ENCODE assay signal across 8 mouse cellular contexts in genomic region chr2:93955886-93956285, GRCm38 (mm10). TPM values are rescaled to one million over a fixed set of nuclear protein-coding genes. Genes with fewer than 3 reads are reported as not detected.
DNase-seq lines count a peak whose midpoint lies in the region; ATAC-seq and TF ChIP-seq lines count a peak whose summit lies in the region.

No protein-coding gene starts in this region.

- H3K4me1 ChIP-seq in kidney, embryonic 15.5 days, result peaks cover 31% of the 10 kb centered on the region
- H3K4me1 ChIP-seq in cortical plate, adult 2 months (ENCODE audit: control insufficient read depth, insufficient read depth, low read length), result peaks cover 4% of the 10 kb centered on the region
- H3K4me1 ChIP-seq in hindbrain, embryonic 11.5 days (replicated peaks; ENCODE audit: control insufficient read depth, insufficient read depth, low read length), result peaks cover 3% of the 10 kb centered on the region; the same call in 1 of the 2 replicates
- peaks cover 37% of the 10 kb centered on the region for H3K4me1 ChIP-seq in midbrain, embryonic 12.5 days

- H3K9me3 ChIP-seq in kidney, embryonic 15.5 days (replicated peaks), result no peaks in the 10 kb centered on the region
- H3K9me3 ChIP-seq in hindbrain, embryonic 11.5 days (ENCODE audit: control insufficient read depth, low read length), result no peaks in the 10 kb centered on the region
- H3K9me3 ChIP-seq in midbrain, embryonic 12.5 days, result no peaks in the 10 kb centered on the region

- peak overlapping the region; percentile 65 for H3K4me3 ChIP-seq in kidney, embryonic 15.5 days (replicated peaks)
- peak overlapping the region; percentile 68 for H3K4me3 ChIP-seq in cortical plate, adult 2 months (ENCODE audit: insufficient read depth, low read length)
- H3K4me3 ChIP-seq in hindbrain, embryonic 11.5 days (ENCODE audit: low read depth, low read length), result peak overlapping the region; percentile 58
- peak overlapping the region; percentile 68 for H3K4me3 ChIP-seq in midbrain, embryonic 12.5 days

- H3K36me3 ChIP-seq in kidney, embryonic 15.5 days, result no peaks in the 10 kb centered on the region
- no peaks in the 10 kb centered on the region for H3K36me3 ChIP-seq in hindbrain, embryonic 11.5 days (ENCODE audit: control insufficient read depth, insufficient read depth, low read length)
- H3K36me3 ChIP-seq in midbrain, embryonic 12.5 days, result no peaks in the 10 kb centered on the region

- under 1% methylated on average over 31 of the region's 31 CpGs for WGBS in kidney, embryonic 15.5 days
- WGBS in hindbrain, embryonic 11.5 days, result under 1% methylated on average over 31 of the region's 31 CpGs
- WGBS in midbrain, embryonic 12.5 days, result under 1% methylated on average over 31 of the region's 31 CpGs

- peaks cover 83% of the 10 kb centered on the region for H3K27me3 ChIP-seq in kidney, embryonic 15.5 days
- H3K27me3 ChIP-seq in hindbrain, embryonic 11.5 days (ENCODE audit: control insufficient read depth, insufficient read depth, low read length), result peaks cover 36% of the 10 kb centered on the region
- H3K27me3 ChIP-seq in midbrain, embryonic 12.5 days, result peaks cover 64% of the 10 kb centered on the region

- no peak for DNase-seq in kidney, adult 11 months
- no peak for DNase-seq in hindbrain, embryonic 11.5 days (ENCODE audit: low spot score)
- no peak for DNase-seq in thymus, postnatal 10 days (ENCODE audit: low spot score in 2 of 2)
- no peak for DNase-seq in frontal cortex, postnatal 36 days (ENCODE audit: low spot score in 2 of 2)
- DNase-seq in kidney, adult 9 months, result no peak

- peak overlapping the region; percentile 98 for H3K4me2 ChIP-seq in kidney, embryonic 15.5 days
- H3K4me2 ChIP-seq in hindbrain, embryonic 11.5 days (replicated peaks; ENCODE audit: low read depth, low read length), result peak overlapping the region; percentile 99
- peak overlapping the region; percentile 99 for H3K4me2 ChIP-seq in midbrain, embryonic 12.5 days (replicated peaks)

- TF ChIP-seq CTCF in cortical plate, adult 2 months (IDR thresholded peaks at IDR 0.05; ENCODE audit: extremely low read depth, insufficient read depth, low read length), result no peak

- H3K9ac ChIP-seq in kidney, embryonic 15.5 days, result peak overlapping the region; percentile 71
- H3K9ac ChIP-seq in hindbrain, embryonic 11.5 days (ENCODE audit: low read depth, low read length), result peak overlapping the region; percentile 58
- H3K9ac ChIP-seq in midbrain, embryonic 12.5 days (replicated peaks), result peak overlapping the region; percentile 68

- no peak for TF ChIP-seq POLR2A in cortical plate, adult 2 months (IDR thresholded peaks at IDR 0.05; ENCODE audit: extremely low read depth, insufficient read depth, low read length)

- 0 out of 2 replicates have a peak, but pooled peaks have one; percentile 5 for ATAC-seq in kidney, embryonic 15.5 days (replicated peaks; ENCODE audit: low FRiP score)
- ATAC-seq in hindbrain, embryonic 11.5 days (ENCODE audit: low FRiP score), result peak; percentile 32
- 0 out of 2 replicates have a peak, but pooled peaks have one; percentile 5 for ATAC-seq in midbrain, embryonic 12.5 days (ENCODE audit: low FRiP score, low read depth)

- H3K27ac ChIP-seq in kidney, embryonic 15.5 days, result peak overlapping the region; percentile 39; the same call in 1 of the 2 replicates
- peak overlapping the region; percentile 49; the same call in 1 of the 2 replicates for H3K27ac ChIP-seq in cortical plate, adult 2 months (ENCODE audit: insufficient read depth, low read length)
- no peak overlapping the region for H3K27ac ChIP-seq in hindbrain, embryonic 11.5 days (ENCODE audit: low read depth, low read length)
- no peak overlapping the region for H3K27ac ChIP-seq in midbrain, embryonic 12.5 days (replicated peaks)

RNA-seq across cellular contexts. Expression of gene Gm13889, which starts 1.1 kb away (rescaled TPM):
- polyA plus RNA-seq in kidney, embryonic 15.5 days (2015; fragmentation: Nextera tagmentation; extraction: Ambion mirVana), result 9.2 and 11.1 TPM in 2 replicates
- polyA plus RNA-seq in cortical plate, adult 2 months (2012; rRNA removed), result 36.7 and 39.6 TPM in 2 replicates
- 3.3 and 5.7 TPM in 2 replicates for polyA plus RNA-seq in hindbrain, embryonic 11.5 days (2014; fragmentation: Nextera tagmentation; extraction: Ambion mirVana)
- 4.2 and 5.2 TPM in 2 replicates for polyA plus RNA-seq in midbrain, embryonic 12.5 days (2016; fragmentation: Nextera tagmentation; extraction: Ambion mirVana)

RNA-seq across cellular contexts. Expression of gene Gm27027, which starts 40.3 kb away (rescaled TPM):
- not detected in 2 replicates for polyA plus RNA-seq in kidney, embryonic 15.5 days (2015; fragmentation: Nextera tagmentation; extraction: Ambion mirVana)
- polyA plus RNA-seq in cortical plate, adult 2 months (2012; rRNA removed), result not detected in 2 replicates
- not detected in 2 replicates for polyA plus RNA-seq in hindbrain, embryonic 11.5 days (2014; fragmentation: Nextera tagmentation; extraction: Ambion mirVana)
- polyA plus RNA-seq in midbrain, embryonic 12.5 days (2016; fragmentation: Nextera tagmentation; extraction: Ambion mirVana), result not detected in 2 replicates

RNA-seq across cellular contexts. Expression of gene Alkbh3, which starts 54.7 kb away (rescaled TPM):
- polyA plus RNA-seq in kidney, embryonic 15.5 days (2015; fragmentation: Nextera tagmentation; extraction: Ambion mirVana), result 59.3 and 69.5 TPM in 2 replicates
- polyA plus RNA-seq in cortical plate, adult 2 months (2012; rRNA removed), result 45.9 and 51.3 TPM in 2 replicates
- polyA plus RNA-seq in hindbrain, embryonic 11.5 days (2014; fragmentation: Nextera tagmentation; extraction: Ambion mirVana), result 51.9 and 53.4 TPM in 2 replicates
- 50.1 and 55.8 TPM in 2 replicates for polyA plus RNA-seq in midbrain, embryonic 12.5 days (2016; fragmentation: Nextera tagmentation; extraction: Ambion mirVana)

Comparison
In these comparisons a context has a peak if more than half of its experiments do, and no peak if none do; other contexts are left out.
1. H3K27ac ChIP-seq: peak in kidney, embryonic 15.5 days (single experiment) and cortical plate, adult 2 months (single experiment); none in hindbrain, embryonic 11.5 days (single experiment) and midbrain, embryonic 12.5 days (single experiment).
2. Peak in every context shown above with its lines, with median percentiles within 50 percentile points of each other: ATAC-seq, H3K4me2 ChIP-seq, H3K4me3 ChIP-seq and H3K9ac ChIP-seq.